Mouse (Mus musculus): ENCODE results near the gene Mrpl12. TPM values are rescaled to one million over a fixed set of nuclear protein-coding genes. Genes with fewer than 3 reads are reported as not detected.

Gene Mrpl12
- total and polyA plus RNA-seq, 2 experiments from 2014 or later = 161 to 315 TPM

GRCm38 (mm10) chr11:120491317-120492023 lies 7.1 kb downstream of the Mrpl12 start, which contains the start of gene Slc25a10:
Gene Slc25a10, plus strand, starts transcription at chr11:120491840.
- no peaks in the 10 kb centered on the region for H3K9me3 ChIP-seq (replicated peaks; ENCODE audit: control insufficient read depth, low read length)
- H3K27me3 ChIP-seq (ENCODE audit: control insufficient read depth, insufficient read depth, low read length) = no peaks in the 10 kb centered on the region
- H3K4me2 ChIP-seq (ENCODE audit: low read depth, low read length) = peak within 1 kb of the TSS; percentile 97
- peak within 1 kb of the TSS; percentile 95 for H3K4me3 ChIP-seq (ENCODE audit: low read depth, low read length)
- peak within 1 kb of the TSS; percentile 81 for H3K27ac ChIP-seq (ENCODE audit: low read depth)
- peak within 1 kb of the TSS; percentile 73 for H3K9ac ChIP-seq (replicated peaks; ENCODE audit: low read depth, low read length)
- peak; percentile 85 for ATAC-seq (ENCODE audit: insufficient read depth, low read depth)
- DNase-seq (ENCODE audit: low spot score) = peak; percentile 92
- peaks cover 19% of the 10 kb centered on the region for H3K4me1 ChIP-seq (ENCODE audit: control insufficient read depth, insufficient read depth)
- H3K36me3 ChIP-seq (replicated peaks; ENCODE audit: control insufficient read depth, insufficient read depth, low read length) = peaks cover 49% of the 10 kb centered on the region
- WGBS = under 1% methylated on average over 35 of the region's 35 CpGs
- TF ChIP-seq EP300 (IDR thresholded peaks at IDR 0.05; ENCODE audit: low read depth) = no peak
- TF ChIP-seq CTCF (IDR thresholded peaks at IDR 0.05; ENCODE audit: low read depth) = no peak

- H3K27ac ChIP-seq (ENCODE audit: low read depth) = peak overlapping the region; percentile 81
- H3K4me1 ChIP-seq (ENCODE audit: control insufficient read depth, insufficient read depth) = peaks cover 19% of the 10 kb centered on the region
- DNase-seq (ENCODE audit: low spot score) (peak; percentile 80), ATAC-seq (ENCODE audit: insufficient read depth, low read depth) (peak; percentile 60)
- H3K4me3 ChIP-seq (ENCODE audit: low read depth, low read length) = peak overlapping the region; percentile 95
- H3K9me3 ChIP-seq (replicated peaks; ENCODE audit: control insufficient read depth, low read length) = no peaks in the 10 kb centered on the region
- 0% methylated on average over 45 of the region's 48 CpGs for WGBS
- no peaks in the 10 kb centered on the region for H3K27me3 ChIP-seq (ENCODE audit: control insufficient read depth, insufficient read depth, low read length)
- peaks cover 49% of the 10 kb centered on the region for H3K36me3 ChIP-seq (replicated peaks; ENCODE audit: control insufficient read depth, insufficient read depth, low read length)
- peak overlapping the region; percentile 97 for H3K4me2 ChIP-seq (ENCODE audit: low read depth, low read length)
- TF ChIP-seq CTCF (IDR thresholded peaks at IDR 0.05; ENCODE audit: low read depth) = peak; percentile 33
- TF ChIP-seq EP300 (IDR thresholded peaks at IDR 0.05; ENCODE audit: low read depth) = no peak
- H3K9ac ChIP-seq (replicated peaks; ENCODE audit: low read depth, low read length) = peak overlapping the region; percentile 73
Observed at GRCm38 (mm10) chr11:120492024-120492877, 7.8 kb downstream of the Mrpl12 start.

GRCm38 (mm10) chr11:120492878-120493203 lies 8.4 kb downstream of the Mrpl12 start:
- H3K9ac ChIP-seq (replicated peaks; ENCODE audit: low read depth, low read length) = no peak overlapping the region
- H3K27ac ChIP-seq (ENCODE audit: low read depth) = peak overlapping the region; percentile 81
- no peak for ATAC-seq (ENCODE audit: insufficient read depth, low read depth)
- no peak for DNase-seq (ENCODE audit: low spot score)
- no peaks in the 10 kb centered on the region for H3K27me3 ChIP-seq (ENCODE audit: control insufficient read depth, insufficient read depth, low read length)
- peak overlapping the region; percentile 95 for H3K4me3 ChIP-seq (ENCODE audit: low read depth, low read length)
- WGBS = 24% methylated on average over 3 of the region's 3 CpGs
- TF ChIP-seq CTCF (IDR thresholded peaks at IDR 0.05; ENCODE audit: low read depth) (no peak), EP300 (IDR thresholded peaks at IDR 0.05; ENCODE audit: low read depth) (no peak)
- peaks cover 49% of the 10 kb centered on the region for H3K36me3 ChIP-seq (replicated peaks; ENCODE audit: control insufficient read depth, insufficient read depth, low read length)
- H3K4me2 ChIP-seq (ENCODE audit: low read depth, low read length) = peak overlapping the region; percentile 97
- no peaks in the 10 kb centered on the region for H3K9me3 ChIP-seq (replicated peaks; ENCODE audit: control insufficient read depth, low read length)
- H3K4me1 ChIP-seq (ENCODE audit: control insufficient read depth, insufficient read depth) = peaks cover 19% of the 10 kb centered on the region

- WGBS = 43% methylated on average over 3 of the region's 3 CpGs
- TF ChIP-seq EP300 (IDR thresholded peaks at IDR 0.05; ENCODE audit: low read depth) = no peak
- TF ChIP-seq CTCF (IDR thresholded peaks at IDR 0.05; ENCODE audit: low read depth) = no peak
- H3K4me2 ChIP-seq (ENCODE audit: low read depth, low read length) = peak overlapping the region; percentile 97
- H3K36me3 ChIP-seq (replicated peaks; ENCODE audit: control insufficient read depth, insufficient read depth, low read length) = peaks cover 49% of the 10 kb centered on the region
- no peaks in the 10 kb centered on the region for H3K27me3 ChIP-seq (ENCODE audit: control insufficient read depth, insufficient read depth, low read length)
- ATAC-seq (ENCODE audit: insufficient read depth, low read depth) (no peak), DNase-seq (ENCODE audit: low spot score) (no peak)
- no peak overlapping the region for H3K9ac ChIP-seq (replicated peaks; ENCODE audit: low read depth, low read length)
- H3K4me3 ChIP-seq (ENCODE audit: low read depth, low read length) = no peak overlapping the region
- 0 out of 2 replicates have a peak overlapping the region, but pooled peaks have one; percentile 81 for H3K27ac ChIP-seq (ENCODE audit: low read depth)
- no peaks in the 10 kb centered on the region for H3K9me3 ChIP-seq (replicated peaks; ENCODE audit: control insufficient read depth, low read length)
- H3K4me1 ChIP-seq (ENCODE audit: control insufficient read depth, insufficient read depth) = peaks cover 19% of the 10 kb centered on the region
Observed at GRCm38 (mm10) chr11:120493351-120493750, 8.9 kb downstream of the Mrpl12 start.

- no peak for ATAC-seq (ENCODE audit: insufficient read depth, low read depth)
- Histone ChIP-seq H3K9me3 (replicated peaks; ENCODE audit: control insufficient read depth, low read length) (no peaks in the 10 kb centered on the region), H3K27me3 (ENCODE audit: control insufficient read depth, insufficient read depth, low read length) (no peaks in the 10 kb centered on the region), H3K4me3 (ENCODE audit: low read depth, low read length) (no peak overlapping the region), H3K4me2 (ENCODE audit: low read depth, low read length) (no peak overlapping the region), H3K9ac (replicated peaks; ENCODE audit: low read depth, low read length) (no peak overlapping the region), H3K27ac (ENCODE audit: low read depth) (no peak overlapping the region), H3K36me3 (replicated peaks; ENCODE audit: control insufficient read depth, insufficient read depth, low read length) (peaks cover 48% of the 10 kb centered on the region), H3K4me1 (ENCODE audit: control insufficient read depth, insufficient read depth) (peaks cover 19% of the 10 kb centered on the region)
- WGBS = 88% methylated on average over 3 of the region's 3 CpGs
- no peak for DNase-seq (ENCODE audit: low spot score)
- no peak for TF ChIP-seq CTCF (IDR thresholded peaks at IDR 0.05; ENCODE audit: low read depth)
- no peak for TF ChIP-seq EP300 (IDR thresholded peaks at IDR 0.05; ENCODE audit: low read depth)
Observed at GRCm38 (mm10) chr11:120493911-120494310, 9.5 kb downstream of the Mrpl12 start.

All from heart, postnatal 0 days (tissue).